Mouse (Mus musculus) limb, embryonic 10.5 days (tissue): ENCODE results near the gene Gabbr2. TPM values are rescaled to one million over a fixed set of nuclear protein-coding genes. Genes with fewer than 3 reads are reported as not detected.

ENCODE experiments used
- DNase-seq: peaks from one replicate; pipeline ENCODE4 v3.0.0-alpha.2; 2017; ENCODE audit warnings: low spot score
- H3K27ac ChIP-seq: fragments of 300-500 bp; sonication (generic); 2 replicates; pipeline ENCODE4 v1.5.1; 2016; ENCODE audit warnings: mild to moderate bottlenecking
- H3K27me3 ChIP-seq: fragments of 300-500 bp; sonication (generic); 2 replicates; pipeline ENCODE4 v1.6.1; 2016; ENCODE audit warnings: low read depth, mild to moderate bottlenecking; ENCODE audit not compliant: poor library complexity, severe bottlenecking
- H3K36me3 ChIP-seq: fragments of 300-500 bp; sonication (generic); 2 replicates; pipeline ENCODE4 v1.6.1; 2016; ENCODE audit warnings: mild to moderate bottlenecking, moderate library complexity
- H3K4me1 ChIP-seq: fragments of 300-500 bp; sonication (generic); 2 replicates; pipeline ENCODE4 v1.6.1; 2016
- H3K4me3 ChIP-seq: fragments of 300-500 bp; sonication (generic); 2 replicates; pipeline ENCODE4 v1.5.1; 2016; ENCODE audit warnings: mild to moderate bottlenecking, moderate library complexity
- H3K9me3 ChIP-seq: fragments of 300-500 bp; sonication (generic); replicated peaks from 2 replicates; pipeline ENCODE4 v1.6.1; 2016; ENCODE audit warnings: mild to moderate bottlenecking
- WGBS: fragments of 180-500 bp; shearing (Covaris S2); methylation state at CpG from one replicate; pipeline ENCODE4 v1.1.7; 2016; 5-methylcytosine and 5-hydroxymethylcytosine counted together
- polyA plus RNA-seq: library from polyadenylated mRNA; unstranded; fragments of >200 nt; fragmentation: Nextera tagmentation; extraction: Ambion mirVana; gene quantifications from 2 replicates; pipeline ENCODE4 v1.2.1, GENCODE M21; 2016

The Gabbr2 gene
- polyA plus RNA-seq, 1 experiment from 2014 or later: 0.10 TPM

- Histone ChIP-seq H3K4me3 (no peak overlapping the region), H3K27ac (0 out of 2 replicates have a peak overlapping the region, but pooled peaks have one; percentile 2), H3K9me3 (no peaks in the 10 kb centered on the region), H3K36me3 (no peaks in the 10 kb centered on the region), H3K27me3 (0 out of 2 replicates have a peak, but pooled peaks cover under 1% of the 10 kb centered on the region), H3K4me1 (peaks cover 33% of the 10 kb centered on the region)
- DNase-seq: no peak
- 50% methylated on average over 9 of the region's 9 CpGs for WGBS
Measured at GRCm38 (mm10) chr4:46628873-46629272, 362.8 kb downstream of the Gabbr2 start.

DNA sequence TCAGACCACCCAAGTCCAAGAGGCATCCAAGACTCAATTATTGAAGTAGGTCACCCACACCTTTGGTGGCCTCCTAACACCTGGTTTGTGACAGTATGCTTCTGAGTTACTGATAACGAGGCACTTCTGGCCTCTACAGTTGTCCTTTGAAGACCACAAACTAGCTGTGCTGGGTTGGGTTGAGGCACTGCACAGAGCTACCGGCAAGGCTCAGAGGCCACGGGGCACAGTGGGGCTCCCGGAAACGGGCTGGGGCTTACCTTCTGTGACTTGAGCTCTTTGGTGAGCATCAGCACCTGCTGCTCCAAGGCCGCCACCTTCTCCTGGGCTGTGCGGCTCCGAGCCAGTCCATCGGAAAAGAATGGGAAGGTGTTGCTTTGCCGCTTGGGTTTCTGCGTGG lies 363.6 kb downstream of the Gabbr2 start:
- no peak overlapping the region for H3K27ac ChIP-seq
- H3K4me1 ChIP-seq: peaks cover 33% of the 10 kb centered on the region
- no peaks in the 10 kb centered on the region for H3K36me3 ChIP-seq
- DNase-seq: no peak
- 80% methylated on average over 11 of the region's 11 CpGs for WGBS
- H3K4me3 ChIP-seq: no peak overlapping the region
- H3K9me3 ChIP-seq: no peaks in the 10 kb centered on the region
- H3K27me3 ChIP-seq: no peaks in the 10 kb centered on the region

DNA sequence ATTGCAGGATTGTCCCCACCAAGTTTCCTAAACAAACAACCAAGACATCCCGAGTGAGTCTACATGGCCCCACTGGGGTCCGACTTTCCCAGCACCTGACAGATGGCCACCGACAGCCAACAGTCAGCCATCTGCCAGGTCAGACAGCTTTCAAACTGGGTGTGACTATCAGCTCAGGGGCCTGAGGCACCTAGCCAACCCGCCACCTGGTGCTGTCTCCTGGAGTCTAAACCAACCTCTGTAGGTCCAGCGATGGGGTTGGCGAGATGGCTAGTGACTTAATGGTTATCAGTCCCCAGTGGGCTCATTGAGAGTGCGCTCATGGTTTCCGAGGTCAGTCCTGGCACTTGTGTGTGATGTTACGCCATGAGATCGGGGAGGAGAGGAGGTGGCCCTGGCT lies 366.6 kb downstream of the Gabbr2 start:
- H3K4me3 ChIP-seq: no peak overlapping the region
- DNase-seq: no peak
- no peaks in the 10 kb centered on the region for H3K36me3 ChIP-seq
- 87% methylated on average over 10 of the region's 10 CpGs for WGBS
- peaks cover 16% of the 10 kb centered on the region for H3K27me3 ChIP-seq
- peaks cover 39% of the 10 kb centered on the region for H3K4me1 ChIP-seq
- no peaks in the 10 kb centered on the region for H3K9me3 ChIP-seq
- H3K27ac ChIP-seq: no peak overlapping the region

GRCm38 (mm10) chr4:46623007-46623406 lies 368.7 kb downstream of the Gabbr2 start:
- 89% methylated on average over 5 of the region's 5 CpGs for WGBS
- no peak for DNase-seq
- H3K9me3 ChIP-seq: no peaks in the 10 kb centered on the region

GRCm38 (mm10) chr4:46620946-46621345 lies 370.7 kb downstream of the Gabbr2 start:
- no peaks in the 10 kb centered on the region for H3K36me3 ChIP-seq
- H3K4me3 ChIP-seq: no peak overlapping the region
- peaks cover 27% of the 10 kb centered on the region for H3K27me3 ChIP-seq
- no peaks in the 10 kb centered on the region for H3K9me3 ChIP-seq
- peaks cover 16% of the 10 kb centered on the region for H3K4me1 ChIP-seq
- H3K27ac ChIP-seq: no peak overlapping the region
- DNase-seq: no peak
- WGBS: 73% methylated on average over 8 of the region's 8 CpGs

More at GRCm38 (mm10) chr4:46623007-46623406, 368.7 kb downstream of the Gabbr2 start:
- Histone ChIP-seq H3K4me1 (peaks cover 24% of the 10 kb centered on the region), H3K27me3 (peaks cover 27% of the 10 kb centered on the region), H3K4me3 (no peak overlapping the region), H3K36me3 (no peaks in the 10 kb centered on the region), H3K27ac (no peak overlapping the region)

DNA sequence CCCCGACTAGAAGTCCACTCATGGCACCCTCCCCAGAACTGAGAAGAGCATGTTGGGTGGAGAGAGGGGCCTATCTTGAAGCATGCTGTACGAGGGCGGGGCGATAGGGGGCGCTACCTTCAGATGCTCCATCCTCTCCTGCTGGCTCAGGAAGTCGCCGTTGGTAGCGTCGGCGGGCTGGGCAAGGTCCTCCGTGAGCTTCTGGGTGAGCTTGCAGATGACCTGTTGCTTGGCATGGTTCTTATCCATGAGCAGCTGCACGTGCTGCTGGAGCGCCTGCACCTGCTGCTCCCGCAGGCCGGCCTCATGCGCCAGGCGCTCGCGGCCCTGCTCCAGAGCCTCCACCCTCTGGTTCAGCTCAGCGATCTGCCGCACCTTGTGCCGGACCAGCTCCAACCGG lies 371.3 kb downstream of the Gabbr2 start:
- peak; percentile 49 for DNase-seq
- H3K27ac ChIP-seq: no peak overlapping the region
- H3K27me3 ChIP-seq: peaks cover 27% of the 10 kb centered on the region
- no peaks in the 10 kb centered on the region for H3K9me3 ChIP-seq
- 11% methylated on average over 23 of the region's 23 CpGs for WGBS
- no peaks in the 10 kb centered on the region for H3K36me3 ChIP-seq
- peaks cover 16% of the 10 kb centered on the region for H3K4me1 ChIP-seq
- peak overlapping the region; percentile 23 for H3K4me3 ChIP-seq

DNA sequence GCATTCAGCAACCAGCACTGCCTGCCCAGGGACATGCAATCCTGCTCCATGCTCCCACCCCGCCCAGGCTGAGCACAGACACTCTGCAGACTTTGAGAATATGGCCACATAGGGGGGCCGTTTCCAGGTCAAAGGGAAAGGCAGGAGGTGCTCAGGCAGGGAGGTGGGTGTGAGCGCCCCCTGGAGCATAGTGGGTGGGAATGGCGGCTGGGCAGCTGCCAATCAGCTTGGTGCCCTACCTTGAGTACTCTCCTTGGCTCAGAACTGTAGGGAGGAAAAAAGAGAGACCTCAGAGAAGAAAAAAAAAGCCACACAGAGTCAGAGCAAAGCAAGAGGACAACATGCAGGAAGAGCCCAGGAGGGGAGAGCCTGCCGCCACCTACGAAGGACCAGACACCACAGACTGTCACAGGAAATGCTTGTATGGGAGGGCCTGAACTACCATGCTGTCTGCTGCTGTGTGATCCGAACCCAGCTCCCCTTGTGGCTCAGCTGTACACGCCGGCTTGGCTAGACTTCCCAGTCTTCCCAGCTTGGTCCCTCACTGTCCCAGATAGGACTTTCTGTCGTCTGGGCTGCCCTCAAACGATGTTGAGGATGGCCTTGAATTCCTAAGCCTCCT lies 373.4 kb downstream of the Gabbr2 start:
- no peak for DNase-seq
- Histone ChIP-seq H3K27ac (no peak overlapping the region), H3K4me3 (no peak overlapping the region), H3K27me3 (peaks cover 44% of the 10 kb centered on the region), H3K4me1 (peaks cover 16% of the 10 kb centered on the region), H3K9me3 (no peaks in the 10 kb centered on the region), H3K36me3 (no peaks in the 10 kb centered on the region)
- 60% methylated on average over 11 of the region's 11 CpGs for WGBS

DNA sequence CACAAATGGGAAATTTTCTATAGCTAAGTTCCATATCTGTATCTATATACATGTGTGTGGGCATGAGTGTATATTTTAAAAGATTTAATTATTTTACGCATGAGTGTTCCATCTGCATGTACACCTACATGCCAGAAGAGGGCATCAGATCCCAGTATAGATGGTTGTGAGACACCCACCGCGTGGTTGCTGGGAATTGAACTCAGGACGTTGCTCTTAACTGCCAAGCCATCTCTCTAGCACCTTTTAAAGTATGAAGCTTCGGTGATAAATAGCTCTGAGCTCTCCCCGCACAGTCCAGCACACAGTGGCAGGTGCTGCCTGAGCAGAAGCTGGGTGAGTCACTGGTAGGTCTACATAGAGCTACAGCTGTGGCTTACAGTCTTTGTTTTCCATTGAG lies 374.3 kb downstream of the Gabbr2 start:
- H3K4me3 ChIP-seq: no peak overlapping the region
- 75% methylated on average over 6 of the region's 6 CpGs for WGBS
- peaks cover 16% of the 10 kb centered on the region for H3K4me1 ChIP-seq
- H3K36me3 ChIP-seq: no peaks in the 10 kb centered on the region
- H3K27ac ChIP-seq: no peak overlapping the region
- no peaks in the 10 kb centered on the region for H3K9me3 ChIP-seq
- H3K27me3 ChIP-seq: peaks cover 44% of the 10 kb centered on the region
- DNase-seq: no peak

DNA sequence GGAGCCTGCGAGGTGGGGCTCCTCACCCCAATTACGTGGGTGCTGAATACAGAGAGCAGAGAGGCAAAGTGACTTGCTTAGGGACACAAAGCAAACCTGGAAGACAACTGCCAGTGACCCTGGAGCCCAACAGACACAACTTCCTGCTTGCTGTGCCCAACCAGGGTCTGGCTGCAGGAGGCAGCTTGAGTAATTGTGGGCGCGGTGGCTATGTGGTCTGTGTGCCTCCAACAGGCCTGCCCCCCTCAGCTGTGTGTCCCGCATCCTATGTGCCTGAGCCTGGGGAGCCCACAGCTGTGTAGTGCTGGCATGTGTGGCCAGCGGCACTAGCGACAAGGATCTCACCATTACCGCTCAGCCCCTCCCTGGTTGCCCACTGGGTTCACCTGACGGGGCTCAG lies 377.0 kb downstream of the Gabbr2 start:
- Histone ChIP-seq H3K27me3 (peaks cover 23% of the 10 kb centered on the region), H3K4me1 (peaks cover 4% of the 10 kb centered on the region), H3K4me3 (no peak overlapping the region), H3K27ac (no peak overlapping the region; the same call in 1 of the 2 replicates), H3K9me3 (no peaks in the 10 kb centered on the region), H3K36me3 (no peaks in the 10 kb centered on the region)
- DNase-seq: no peak
- 76% methylated on average over 9 of the region's 9 CpGs for WGBS

DNA sequence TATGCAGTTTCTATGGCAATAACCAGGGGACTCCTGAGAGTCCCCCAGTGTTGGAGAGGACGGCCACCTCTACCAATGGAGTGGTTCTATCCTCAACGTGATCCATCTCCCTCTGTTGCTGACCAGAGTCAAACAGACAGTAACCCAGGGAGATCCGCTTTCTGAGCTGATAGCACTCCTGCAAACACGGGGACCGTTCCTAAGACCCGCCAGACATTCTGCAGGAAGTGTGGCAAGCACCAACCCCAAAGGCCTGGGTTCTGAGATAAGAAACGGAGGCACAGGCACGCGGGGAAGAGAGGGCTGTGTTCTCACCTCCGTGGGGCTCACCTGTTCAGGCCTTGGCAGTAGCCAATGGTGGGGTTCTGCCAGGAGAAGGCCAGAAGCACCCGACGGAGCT lies 378.1 kb downstream of the Gabbr2 start:
- Histone ChIP-seq H3K27ac (no peak overlapping the region), H3K4me3 (no peak overlapping the region), H3K27me3 (peaks cover 26% of the 10 kb centered on the region), H3K4me1 (peaks cover 4% of the 10 kb centered on the region), H3K9me3 (no peaks in the 10 kb centered on the region), H3K36me3 (no peaks in the 10 kb centered on the region)
- WGBS: 78% methylated on average over 12 of the region's 12 CpGs
- DNase-seq: no peak

Other genes with a start within 250 kb of the Gabbr2 start
- 3.2 and 4.4 TPM in 2 replicates for gene Anks6, start 65.6 kb upstream of the Gabbr2 start, polyA plus RNA-seq
- gene Galnt12, start 100.0 kb upstream of the Gabbr2 start, polyA plus RNA-seq: 2.2 and 2.9 TPM in 2 replicates
- gene Col15a1, start 216.3 kb upstream of the Gabbr2 start, polyA plus RNA-seq: 4.9 and 8.4 TPM in 2 replicates